Mouse (Mus musculus): Measurements from ENCODE around the gene Slc26a8. TPM values are rescaled to one million over a fixed set of nuclear protein-coding genes. Genes with fewer than 3 reads are reported as not detected.

Slc26a8 gene
- total and polyA plus RNA-seq, 2 experiments from 2014 or later = 1.8 to 4.4 TPM

- 93% methylated on average over 4 of the region's 4 CpGs for WGBS
- Histone ChIP-seq H3K27ac (ENCODE audit: low read depth, low read length) (no peak within 1 kb of the TSS), H3K9me3 (ENCODE audit: low read length) (no peaks in the 10 kb centered on the region), H3K4me3 (ENCODE audit: low read depth, low read length) (no peak within 1 kb of the TSS), H3K36me3 (ENCODE audit: insufficient read depth, low read length) (peaks cover 34% of the 10 kb centered on the region), H3K4me1 (ENCODE audit: insufficient read depth, low read length) (no peaks in the 10 kb centered on the region), H3K27me3 (ENCODE audit: insufficient read depth, low read length) (no peaks in the 10 kb centered on the region), H3K9ac (replicated peaks; ENCODE audit: low read length, poor library complexity, severe bottlenecking) (no peak within 1 kb of the TSS), H3K4me2 (ENCODE audit: low read depth, low read length, poor library complexity, severe bottlenecking) (no peak within 1 kb of the TSS)
- DNase-seq (ENCODE audit: low spot score) (no peak), ATAC-seq (ENCODE audit: low FRiP score) (no peak)
- TF ChIP-seq CTCF (IDR thresholded peaks at IDR 0.05) = no peak
Measured at GRCm38 (mm10) chr17:28725783-28726182, 35.8 kb upstream of the Slc26a8 start, which contains the start of gene AC170998.1. Gene AC170998.1, plus strand, starts transcription at chr17:28726083.

GRCm38 (mm10) chr17:28717535-28717934 is 27.5 kb upstream of the Slc26a8 start:
- H3K36me3 ChIP-seq (ENCODE audit: insufficient read depth, low read length) = peaks cover 18% of the 10 kb centered on the region

GRCm38 (mm10) chr17:28715832-28716548 is 26.0 kb upstream of the Slc26a8 start:
- Histone ChIP-seq H3K9ac (replicated peaks; ENCODE audit: low read length, poor library complexity, severe bottlenecking) (no peak overlapping the region), H3K9me3 (ENCODE audit: low read length) (no peaks in the 10 kb centered on the region), H3K27me3 (ENCODE audit: insufficient read depth, low read length) (no peaks in the 10 kb centered on the region), H3K4me1 (ENCODE audit: insufficient read depth, low read length) (no peaks in the 10 kb centered on the region), H3K4me2 (ENCODE audit: low read depth, low read length, poor library complexity, severe bottlenecking) (no peak overlapping the region), H3K4me3 (ENCODE audit: low read depth, low read length) (no peak overlapping the region), H3K36me3 (ENCODE audit: insufficient read depth, low read length) (peaks cover 18% of the 10 kb centered on the region), H3K27ac (ENCODE audit: low read depth, low read length) (no peak overlapping the region)
- ATAC-seq (ENCODE audit: low FRiP score) (no peak), DNase-seq (ENCODE audit: low spot score) (no peak)
- WGBS = 84% methylated on average over 7 of the region's 7 CpGs
- TF ChIP-seq CTCF (IDR thresholded peaks at IDR 0.05) = no peak

More at GRCm38 (mm10) chr17:28717535-28717934, 27.5 kb upstream of the Slc26a8 start:
- H3K27ac ChIP-seq (ENCODE audit: low read depth, low read length) = no peak overlapping the region
- H3K4me2 ChIP-seq (ENCODE audit: low read depth, low read length, poor library complexity, severe bottlenecking) = no peak overlapping the region
- no peak overlapping the region for H3K9ac ChIP-seq (replicated peaks; ENCODE audit: low read length, poor library complexity, severe bottlenecking)
- H3K4me3 ChIP-seq (ENCODE audit: low read depth, low read length) = no peak overlapping the region
- 77% methylated on average over 3 of the region's 3 CpGs for WGBS
- H3K4me1 ChIP-seq (ENCODE audit: insufficient read depth, low read length) = no peaks in the 10 kb centered on the region
- H3K27me3 ChIP-seq (ENCODE audit: insufficient read depth, low read length) = no peaks in the 10 kb centered on the region
- TF ChIP-seq CTCF (IDR thresholded peaks at IDR 0.05) = no peak
- no peaks in the 10 kb centered on the region for H3K9me3 ChIP-seq (ENCODE audit: low read length)
- DNase-seq (ENCODE audit: low spot score) = no peak
- no peak for ATAC-seq (ENCODE audit: low FRiP score)

- Histone ChIP-seq H3K27me3 (ENCODE audit: insufficient read depth, low read length) (no peaks in the 10 kb centered on the region), H3K4me2 (ENCODE audit: low read depth, low read length, poor library complexity, severe bottlenecking) (no peak overlapping the region), H3K9ac (replicated peaks; ENCODE audit: low read length, poor library complexity, severe bottlenecking) (no peak overlapping the region), H3K4me1 (ENCODE audit: insufficient read depth, low read length) (no peaks in the 10 kb centered on the region), H3K36me3 (ENCODE audit: insufficient read depth, low read length) (peaks cover 14% of the 10 kb centered on the region), H3K27ac (ENCODE audit: low read depth, low read length) (no peak overlapping the region), H3K9me3 (ENCODE audit: low read length) (no peaks in the 10 kb centered on the region), H3K4me3 (ENCODE audit: low read depth, low read length) (no peak overlapping the region)
- no peak for ATAC-seq (ENCODE audit: low FRiP score)
- peak; percentile 15; the same call in 1 of the 2 replicates for TF ChIP-seq CTCF (IDR thresholded peaks at IDR 0.05)
- DNase-seq (ENCODE audit: low spot score) = no peak
- 97% methylated on average over 3 of the region's 3 CpGs for WGBS
Measured at GRCm38 (mm10) chr17:28714006-28714405, 24.0 kb upstream of the Slc26a8 start.

- ATAC-seq (ENCODE audit: low FRiP score) (no peak), DNase-seq (ENCODE audit: low spot score) (no peak)
- H3K4me1 ChIP-seq (ENCODE audit: insufficient read depth, low read length) = no peaks in the 10 kb centered on the region
- H3K4me3 ChIP-seq (ENCODE audit: low read depth, low read length) = no peak overlapping the region
- H3K27me3 ChIP-seq (ENCODE audit: insufficient read depth, low read length) = no peaks in the 10 kb centered on the region
- no peaks in the 10 kb centered on the region for H3K9me3 ChIP-seq (ENCODE audit: low read length)
- WGBS = 87% methylated on average over 6 of the region's 6 CpGs
- H3K9ac ChIP-seq (replicated peaks; ENCODE audit: low read length, poor library complexity, severe bottlenecking) = no peak overlapping the region
- peaks cover 14% of the 10 kb centered on the region for H3K36me3 ChIP-seq (ENCODE audit: insufficient read depth, low read length)
- H3K4me2 ChIP-seq (ENCODE audit: low read depth, low read length, poor library complexity, severe bottlenecking) = no peak overlapping the region
- no peak for TF ChIP-seq CTCF (IDR thresholded peaks at IDR 0.05)
- no peak overlapping the region for H3K27ac ChIP-seq (ENCODE audit: low read depth, low read length)
Measured at GRCm38 (mm10) chr17:28712305-28712704, 22.3 kb upstream of the Slc26a8 start.

GRCm38 (mm10) chr17:28711237-28711636 is 21.2 kb upstream of the Slc26a8 start:
- no peak overlapping the region for H3K4me3 ChIP-seq (ENCODE audit: low read depth, low read length)
- ATAC-seq (ENCODE audit: low FRiP score) = no peak
- no peaks in the 10 kb centered on the region for H3K4me1 ChIP-seq (ENCODE audit: insufficient read depth, low read length)
- H3K9me3 ChIP-seq (ENCODE audit: low read length) = no peaks in the 10 kb centered on the region
- no peak for DNase-seq (ENCODE audit: low spot score)
- no peaks in the 10 kb centered on the region for H3K27me3 ChIP-seq (ENCODE audit: insufficient read depth, low read length)
- WGBS = 88% methylated on average over 6 of the region's 6 CpGs
- H3K27ac ChIP-seq (ENCODE audit: low read depth, low read length) = no peak overlapping the region
- peaks cover 14% of the 10 kb centered on the region for H3K36me3 ChIP-seq (ENCODE audit: insufficient read depth, low read length)
- no peak overlapping the region for H3K4me2 ChIP-seq (ENCODE audit: low read depth, low read length, poor library complexity, severe bottlenecking)
- TF ChIP-seq CTCF (IDR thresholded peaks at IDR 0.05) = no peak
- no peak overlapping the region for H3K9ac ChIP-seq (replicated peaks; ENCODE audit: low read length, poor library complexity, severe bottlenecking)

Measured in midbrain, postnatal 0 days (tissue).